Mouse (Mus musculus): ENCODE measurements around the gene Ccdc83.
"Not testable (repeated sequence)": the region's sequence is repeated elsewhere in the genome, so short reads cannot be mapped to it uniquely, and the experiment has no call there.

Ccdc83 gene

GRCm38 (mm10) chr7:90261902-90262599 is 3.5 kb downstream of the Ccdc83 start:
- DNase-seq (ENCODE audit: low read depth, low spot score) = no peak

- DNase-seq (ENCODE audit: low read depth, low spot score) = no peak
Observed at GRCm38 (mm10) chr7:90259899-90260298, 5.7 kb downstream of the Ccdc83 start.

- DNase-seq (ENCODE audit: low read depth, low spot score) = no peak
Observed at GRCm38 (mm10) chr7:90258701-90259100, 6.9 kb downstream of the Ccdc83 start.

- no peak for DNase-seq (ENCODE audit: low read depth, low spot score)
Observed at GRCm38 (mm10) chr7:90252946-90253345, 12.6 kb downstream of the Ccdc83 start.

- no peak for DNase-seq (ENCODE audit: low read depth, low spot score)
Observed at GRCm38 (mm10) chr7:90243643-90244042, 21.9 kb downstream of the Ccdc83 start.

- no peak for DNase-seq (ENCODE audit: low read depth, low spot score)
Observed at GRCm38 (mm10) chr7:90243151-90243550, 22.4 kb downstream of the Ccdc83 start.

- no peak for DNase-seq (ENCODE audit: low read depth, low spot score)
Observed at GRCm38 (mm10) chr7:90236289-90236905, 29.2 kb downstream of the Ccdc83 start.

GRCm38 (mm10) chr7:90233921-90234320 is 31.7 kb downstream of the Ccdc83 start:
- DNase-seq (ENCODE audit: low read depth, low spot score) = no peak

GRCm38 (mm10) chr7:90231431-90231830 is 34.1 kb downstream of the Ccdc83 start:
- DNase-seq (ENCODE audit: low read depth, low spot score) = no peak

GRCm38 (mm10) chr7:90228884-90229283 is 36.7 kb downstream of the Ccdc83 start:
- not testable (repeated sequence) for DNase-seq (ENCODE audit: low read depth, low spot score)

GRCm38 (mm10) chr7:90228075-90228474 is 37.5 kb downstream of the Ccdc83 start:
- DNase-seq (ENCODE audit: low read depth, low spot score) = no peak

- DNase-seq (ENCODE audit: low read depth, low spot score) = no peak
Observed at GRCm38 (mm10) chr7:90221487-90221886, 44.1 kb downstream of the Ccdc83 start.

- DNase-seq (ENCODE audit: low read depth, low spot score) = no peak
Observed at GRCm38 (mm10) chr7:90218122-90218521, 47.5 kb downstream of the Ccdc83 start.

- DNase-seq (ENCODE audit: low read depth, low spot score) = peak; percentile 3
Observed at GRCm38 (mm10) chr7:90216511-90216910, 49.1 kb downstream of the Ccdc83 start.

GRCm38 (mm10) chr7:90210947-90211346 is 54.6 kb downstream of the Ccdc83 start:
- DNase-seq (ENCODE audit: low read depth, low spot score) = no peak

- DNase-seq (ENCODE audit: low read depth, low spot score) = no peak
Observed at GRCm38 (mm10) chr7:90210116-90210515, 55.5 kb downstream of the Ccdc83 start.

GRCm38 (mm10) chr7:90203914-90204313 is 61.7 kb downstream of the Ccdc83 start:
- DNase-seq (ENCODE audit: low read depth, low spot score) = no peak

- no peak for DNase-seq (ENCODE audit: low read depth, low spot score)
Observed at GRCm38 (mm10) chr7:90201877-90202465, 63.6 kb downstream of the Ccdc83 start.

- no peak for DNase-seq (ENCODE audit: low read depth, low spot score)
Observed at GRCm38 (mm10) chr7:90200251-90200650, 65.3 kb downstream of the Ccdc83 start.

GRCm38 (mm10) chr7:90180635-90181034 is 84.9 kb downstream of the Ccdc83 start:
- no peak for DNase-seq (ENCODE audit: low read depth, low spot score)

GRCm38 (mm10) chr7:90175576-90175975 is 90.0 kb downstream of the Ccdc83 start:
- no peak for DNase-seq (ENCODE audit: low read depth, low spot score)
